Mouse (Mus musculus) myocyte (in vitro differentiated cells): ENCODE measurements at regions not wholly inside any gene's neighbourhood (a gene's known extent, or its start where the extent isn't known, plus 50 kb on each side); places are given as distances from the start of the nearest gene placed in this dataset.

ENCODE experiments used
- H3K27me3 ChIP-seq: one replicate; pipeline ENCODE4 v1.6.1; 2011; ENCODE audit not compliant: control insufficient read depth, insufficient read depth, insufficient read length
- H3K36me3 ChIP-seq: one replicate; pipeline ENCODE4 v1.6.1; 2011; ENCODE audit not compliant: control insufficient read depth, insufficient read depth
- H3K4me2 ChIP-seq: one replicate; pipeline ENCODE4 v1.6.1; 2011; ENCODE audit warnings: low read depth, control low read depth
- H3K4me3 ChIP-seq: one replicate; pipeline ENCODE4 v1.5.1; 2011; ENCODE audit warnings: mild to moderate bottlenecking, control low read depth, moderate library complexity
- H3K79me2 ChIP-seq: one replicate; pipeline ENCODE4 v1.6.1; 2011; ENCODE audit not compliant: control insufficient read depth, insufficient read depth
- H3ac ChIP-seq: one replicate; pipeline ENCODE4 v1.6.1; 2011; ENCODE audit not compliant: control insufficient read depth, insufficient read length
- CEBPB ChIP-seq: IDR thresholded peaks from 2 replicates; pipeline ENCODE4 v1.6.1; 2011; ENCODE audit warnings: mild to moderate bottlenecking, moderate library complexity; ENCODE audit not compliant: poor library complexity, insufficient read depth, severe bottlenecking
- E2F4 ChIP-seq: IDR thresholded peaks from one replicate; pipeline ENCODE4 v1.6.1; 2011; ENCODE audit warnings: mild to moderate bottlenecking, control low read depth, moderate library complexity; ENCODE audit not compliant: insufficient read depth
- MAX ChIP-seq: IDR thresholded peaks from one replicate; pipeline ENCODE4 v1.6.1; 2011; ENCODE audit warnings: low read depth, mild to moderate bottlenecking, control low read depth
- MYOD1 ChIP-seq, 3 experiments: IDR thresholded peaks; one replicate each; pipeline ENCODE4 v1.6.1; 2011; ENCODE audit warnings: control low read depth in 2 of 3, low read depth in 2 of 3, mild to moderate bottlenecking in 2 of 3, moderate library complexity in 1 of 3; ENCODE audit not compliant: insufficient read length in 2 of 3, control insufficient read depth in 1 of 3
- MYOG ChIP-seq, 3 experiments: IDR thresholded peaks; one replicate each; pipeline ENCODE4 v1.6.1; 2011; ENCODE audit warnings: control low read depth in 2 of 3, low read depth in 2 of 3, mild to moderate bottlenecking in 2 of 3; ENCODE audit not compliant: insufficient read length in 2 of 3, control insufficient read depth in 1 of 3, insufficient read depth in 1 of 3
- POLR2A ChIP-seq: IDR thresholded peaks from one replicate; pipeline ENCODE4 v1.6.1; 2011; ENCODE audit warnings: low read depth, mild to moderate bottlenecking, control low read depth, moderate library complexity; ENCODE audit not compliant: insufficient read length
- POLR2AphosphoS2 ChIP-seq: IDR thresholded peaks from one replicate; pipeline ENCODE4 v1.6.1; 2011; ENCODE audit warnings: low read depth, control low read depth; ENCODE audit not compliant: insufficient read length
- REST ChIP-seq: IDR thresholded peaks from one replicate; pipeline ENCODE4 v1.6.1; 2011; ENCODE audit warnings: mild to moderate bottlenecking, control low read depth, moderate library complexity; ENCODE audit not compliant: insufficient read depth, insufficient read length
- SRF ChIP-seq: IDR thresholded peaks from one replicate; pipeline ENCODE4 v1.6.1; 2011; ENCODE audit warnings: low read depth; ENCODE audit not compliant: control insufficient read depth, insufficient read length
- TCF12 ChIP-seq: IDR thresholded peaks from one replicate; pipeline ENCODE4 v1.6.1; 2011; ENCODE audit warnings: mild to moderate bottlenecking, control low read depth; ENCODE audit not compliant: poor library complexity, insufficient read depth, severe bottlenecking
- TCF3 ChIP-seq: IDR thresholded peaks from one replicate; pipeline ENCODE4 v1.6.1; 2011; ENCODE audit warnings: low read depth, control low read depth; ENCODE audit not compliant: insufficient read length
- USF1 ChIP-seq: IDR thresholded peaks from one replicate; pipeline ENCODE4 v1.6.1; 2011; ENCODE audit warnings: low read depth, mild to moderate bottlenecking, control low read depth, moderate library complexity

GRCm38 (mm10) chr10:96806579-96806978, 189.8 kb downstream of the Btg1 start:
- H3K4me3 ChIP-seq = no peak overlapping the region
- H3K27me3 ChIP-seq = no peaks in the 10 kb centered on the region
- H3K79me2 ChIP-seq = no peaks in the 10 kb centered on the region
- no peak overlapping the region for H3ac ChIP-seq
- H3K4me2 ChIP-seq = peak overlapping the region; percentile 65
- TF ChIP-seq POLR2AphosphoS2 (no peak), E2F4 (no peak), TCF3 (no peak), MYOD1 (IDR thresholded peaks at IDR 0.05; ENCODE audit: control insufficient read depth in 1 of 3, insufficient read length in 2 of 3, low read depth in 2 of 3) (no peak), REST (no peak), MAX (no peak), TCF12 (no peak), CEBPB (no peak), USF1 (no peak), POLR2A (no peak)
- no peaks in the 10 kb centered on the region for H3K36me3 ChIP-seq

- no peak for TF ChIP-seq REST
- Histone ChIP-seq H3K4me3 (no peak overlapping the region), H3ac (no peak overlapping the region), H3K79me2 (no peaks in the 10 kb centered on the region), H3K27me3 (no peaks in the 10 kb centered on the region), H3K36me3 (no peaks in the 10 kb centered on the region), H3K4me2 (peak overlapping the region; percentile 10)
Observed at GRCm38 (mm10) chr10:96821852-96822251, 205.0 kb downstream of the Btg1 start.

- no peak overlapping the region for H3ac ChIP-seq
- no peaks in the 10 kb centered on the region for H3K79me2 ChIP-seq
- H3K27me3 ChIP-seq = no peaks in the 10 kb centered on the region
- no peaks in the 10 kb centered on the region for H3K36me3 ChIP-seq
- peak; percentile 5 for TF ChIP-seq TCF12
- peak in 2 of 3 experiments; percentile 22 to 48 for TF ChIP-seq MYOG (IDR thresholded peaks at IDR 0.05; ENCODE audit: control insufficient read depth in 1 of 3, insufficient read depth in 1 of 3, insufficient read length in 2 of 3, low read depth in 2 of 3)
- peak in 2 of 3 experiments; percentile 50 to 52 for TF ChIP-seq MYOD1 (IDR thresholded peaks at IDR 0.05; ENCODE audit: control insufficient read depth in 1 of 3, insufficient read length in 2 of 3, low read depth in 2 of 3)
- no peak for TF ChIP-seq E2F4
- TF ChIP-seq SRF = no peak
- no peak overlapping the region for H3K4me3 ChIP-seq
- peak overlapping the region; percentile 10 for H3K4me2 ChIP-seq
Observed at GRCm38 (mm10) chr10:96822344-96823335, 205.8 kb downstream of the Btg1 start.

- H3K36me3 ChIP-seq = no peaks in the 10 kb centered on the region
- no peak for TF ChIP-seq MYOG (IDR thresholded peaks at IDR 0.05; ENCODE audit: control insufficient read depth in 1 of 3, insufficient read depth in 1 of 3, insufficient read length in 2 of 3, low read depth in 2 of 3)
- TF ChIP-seq E2F4 = no peak
- TF ChIP-seq CEBPB = no peak
- TF ChIP-seq POLR2A = no peak
- no peak for TF ChIP-seq TCF3
- TF ChIP-seq MYOD1 (IDR thresholded peaks at IDR 0.05; ENCODE audit: control insufficient read depth in 1 of 3, insufficient read length in 2 of 3, low read depth in 2 of 3) = peak in 1 of 3 experiments; percentile 57
- H3K4me2 ChIP-seq = peak overlapping the region; percentile 43
Observed at GRCm38 (mm10) chr10:96826234-96826788, 209.5 kb downstream of the Btg1 start.

GRCm38 (mm10) chr10:96827971-96828370, 211.2 kb downstream of the Btg1 start:
- TF ChIP-seq E2F4 = no peak
- no peak for TF ChIP-seq USF1
- TF ChIP-seq MYOD1 (IDR thresholded peaks at IDR 0.05; ENCODE audit: control insufficient read depth in 1 of 3, insufficient read length in 2 of 3, low read depth in 2 of 3) = no peak
- TF ChIP-seq MAX = no peak
- TF ChIP-seq SRF = no peak
- no peak for TF ChIP-seq POLR2A
- TF ChIP-seq TCF12 = no peak
- no peak for TF ChIP-seq CEBPB
- TF ChIP-seq MYOG (IDR thresholded peaks at IDR 0.05; ENCODE audit: control insufficient read depth in 1 of 3, insufficient read depth in 1 of 3, insufficient read length in 2 of 3, low read depth in 2 of 3) = no peak
- TF ChIP-seq TCF3 = no peak
- TF ChIP-seq REST = no peak
- no peak for TF ChIP-seq POLR2AphosphoS2
- H3K27me3 ChIP-seq = no peaks in the 10 kb centered on the region
- H3K4me3 ChIP-seq = no peak overlapping the region

More at GRCm38 (mm10) chr10:96826234-96826788, 209.5 kb downstream of the Btg1 start:
- no peak overlapping the region for H3K4me3 ChIP-seq
- H3ac ChIP-seq = no peak overlapping the region
- H3K79me2 ChIP-seq = no peaks in the 10 kb centered on the region
- H3K27me3 ChIP-seq = no peaks in the 10 kb centered on the region

More at GRCm38 (mm10) chr10:96827971-96828370, 211.2 kb downstream of the Btg1 start:
- no peak overlapping the region for H3ac ChIP-seq
- H3K4me2 ChIP-seq = no peak overlapping the region
- H3K36me3 ChIP-seq = no peaks in the 10 kb centered on the region
- H3K79me2 ChIP-seq = no peaks in the 10 kb centered on the region
